Mouse (Mus musculus): ENCODE results near the gene Hmgb2.

The Hmgb2 gene

GRCm38 (mm10) chr8:57511316-57512118 is at the start of gene Hmgb2:
Gene Hmgb2 (plus strand): TSS chr8:57511907.
- DNase-seq, result peak; percentile 100

DNA sequence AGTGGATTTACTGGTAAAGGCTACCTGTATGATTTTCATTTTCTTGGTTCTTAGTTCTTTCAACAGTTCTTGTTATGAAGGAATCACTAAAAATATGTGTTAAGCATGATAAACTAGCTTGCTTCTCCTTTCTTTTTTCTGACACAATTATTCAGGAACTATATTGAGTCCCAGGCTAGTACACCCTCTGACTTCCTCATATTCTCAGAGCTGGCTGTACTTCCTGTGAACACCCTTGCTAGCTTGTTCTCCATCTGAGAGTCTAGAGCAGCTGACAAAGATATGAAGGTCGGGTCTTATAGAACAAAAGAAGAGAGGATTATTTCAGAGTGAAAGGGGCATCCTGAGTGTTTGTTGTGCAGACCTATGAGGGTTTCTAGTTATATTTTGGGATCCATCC is 48.9 kb upstream of the Hmgb2 start:
- DNase-seq, result no peak

- no peak for DNase-seq
Measured at GRCm38 (mm10) chr8:57463757-57464156, 48.0 kb upstream of the Hmgb2 start.

GRCm38 (mm10) chr8:57468624-57469023 is 43.1 kb upstream of the Hmgb2 start:
- DNase-seq, result peak; percentile 99

GRCm38 (mm10) chr8:57470863-57471262 is 40.8 kb upstream of the Hmgb2 start:
- peak; percentile 59 for DNase-seq

DNA sequence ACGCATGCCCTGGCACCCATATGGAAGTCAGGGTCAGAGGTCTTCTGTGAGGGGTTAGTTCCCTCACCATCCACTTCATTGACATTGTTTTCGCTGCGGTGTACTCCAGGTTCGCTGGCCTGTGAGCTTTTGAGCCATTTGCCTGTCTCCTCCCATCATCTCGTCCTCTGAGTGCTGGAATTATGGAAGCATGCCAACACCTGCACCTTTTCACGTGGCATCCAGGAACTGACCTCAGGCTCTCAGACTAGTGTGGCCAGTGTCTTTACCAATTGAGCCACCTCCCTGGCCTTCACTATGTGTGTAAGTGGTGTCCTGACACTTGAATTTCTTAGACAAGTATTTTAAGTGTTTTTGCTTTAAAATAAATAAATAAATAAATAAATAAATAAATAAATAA is 38.0 kb upstream of the Hmgb2 start:
- DNase-seq, result peak; percentile 84

GRCm38 (mm10) chr8:57478406-57478805 is 33.3 kb upstream of the Hmgb2 start:
- DNase-seq, result no peak

DNA sequence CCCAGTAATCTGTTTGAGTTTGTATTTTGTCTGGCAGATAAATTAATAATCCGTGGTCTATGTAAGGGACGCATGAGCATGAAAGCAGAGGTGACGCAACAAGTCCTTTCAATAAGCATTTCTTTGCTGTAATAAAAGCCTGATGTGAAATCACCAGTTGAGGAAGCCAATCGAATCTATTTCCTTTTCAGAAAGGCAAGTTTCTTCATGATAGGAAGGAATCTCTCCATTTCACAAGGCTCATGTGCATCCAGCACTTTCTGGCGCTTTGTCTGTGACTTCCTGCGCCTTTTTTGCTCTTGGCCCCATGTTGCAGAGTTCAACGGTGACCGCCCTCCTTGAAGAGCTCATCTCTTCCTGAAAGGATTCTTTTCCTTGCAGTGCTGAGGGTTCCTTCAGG is 32.0 kb upstream of the Hmgb2 start:
- no peak for DNase-seq

- DNase-seq, result no peak
Measured at GRCm38 (mm10) chr8:57480606-57481005, 31.1 kb upstream of the Hmgb2 start.

GRCm38 (mm10) chr8:57486491-57487440 is 24.9 kb upstream of the Hmgb2 start:
- peak; percentile 97 for DNase-seq

GRCm38 (mm10) chr8:57487441-57488155 is 24.1 kb upstream of the Hmgb2 start, which contains the start of gene Sap30:
Gene Sap30 (minus strand): TSS chr8:57487860.
- peak; percentile 100 for DNase-seq

GRCm38 (mm10) chr8:57488312-57488765 is 23.4 kb upstream of the Hmgb2 start:
- DNase-seq, result peak; percentile 97

DNA sequence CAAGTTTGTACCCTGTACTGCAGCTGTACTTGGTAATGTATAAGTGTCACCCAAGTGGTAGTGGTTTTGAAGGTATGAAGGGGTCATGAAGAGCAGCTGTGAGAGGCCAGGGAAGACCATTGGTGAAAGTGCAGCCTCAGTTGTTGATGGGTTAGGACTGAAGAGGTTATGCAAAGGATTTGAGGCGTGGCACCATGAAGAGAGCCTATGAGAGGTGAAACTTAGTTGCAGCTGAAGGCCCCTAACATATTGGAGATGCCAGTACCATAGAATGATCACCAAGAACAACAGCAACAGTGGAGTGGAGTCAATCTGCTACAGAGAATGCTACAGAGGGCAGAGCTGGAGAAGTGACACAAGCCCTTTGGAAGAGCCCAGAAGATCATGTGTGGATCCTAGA is 22.3 kb upstream of the Hmgb2 start:
- DNase-seq, result no peak

GRCm38 (mm10) chr8:57489896-57490295 is 21.8 kb upstream of the Hmgb2 start:
- DNase-seq, result no peak

- DNase-seq, result no peak
Measured at GRCm38 (mm10) chr8:57491873-57492272, 19.8 kb upstream of the Hmgb2 start.

- no peak for DNase-seq
Measured at GRCm38 (mm10) chr8:57498494-57498846, 13.2 kb upstream of the Hmgb2 start.

DNA sequence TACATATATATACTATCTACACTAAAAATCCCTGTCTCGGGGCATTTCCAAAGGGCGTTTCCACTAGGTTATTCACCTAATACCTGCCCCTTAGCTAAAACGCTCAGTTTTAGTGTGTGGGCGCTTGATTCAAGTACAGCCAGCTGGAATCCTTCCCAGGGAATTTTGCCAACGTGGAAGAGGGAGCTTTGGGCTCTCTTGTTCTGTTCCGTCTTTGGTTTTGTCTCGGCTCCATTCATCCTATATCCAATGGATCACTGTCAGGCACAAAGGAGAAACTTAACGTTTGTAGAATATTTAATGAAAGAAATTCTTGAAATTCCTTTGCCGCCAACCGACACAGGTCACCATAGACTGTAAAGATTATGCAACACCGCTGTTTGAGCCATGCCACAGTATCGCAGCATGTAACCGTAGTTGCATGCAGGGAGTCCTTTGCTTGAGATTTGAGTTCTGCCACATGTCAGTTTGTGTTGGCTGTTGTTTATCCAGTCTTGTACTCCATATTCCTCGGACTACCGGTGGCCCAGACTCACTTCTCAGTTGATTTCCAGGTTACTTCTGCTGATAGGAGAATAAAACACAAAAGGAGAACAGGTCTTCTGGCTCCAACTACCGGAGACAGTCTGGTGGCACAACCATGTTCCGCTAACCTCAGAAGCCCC is 12.7 kb upstream of the Hmgb2 start:
- DNase-seq, result peak; percentile 92

DNA sequence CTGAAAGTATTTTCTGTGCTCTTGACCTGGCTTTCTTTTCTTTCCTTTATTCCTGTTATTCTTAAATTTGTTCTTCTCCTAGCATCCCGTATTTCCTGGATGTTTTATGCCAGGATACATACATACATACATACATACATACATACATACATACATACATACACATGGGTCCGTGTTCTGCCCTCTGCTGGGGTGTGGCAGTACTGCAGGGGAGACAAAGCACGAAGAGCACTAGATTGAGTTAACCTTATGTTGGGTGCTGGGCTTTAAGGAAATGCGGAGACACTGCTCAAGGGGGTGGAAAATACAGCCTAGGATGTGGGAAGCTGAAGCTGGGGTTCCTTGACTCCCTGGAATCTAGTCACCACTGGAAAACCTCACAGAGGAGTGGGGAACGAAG is 8.1 kb upstream of the Hmgb2 start:
- DNase-seq, result no peak

- DNase-seq, result peak; percentile 84
Measured at GRCm38 (mm10) chr8:57505500-57505899, 6.2 kb upstream of the Hmgb2 start.

- peak; percentile 78 for DNase-seq
Measured at GRCm38 (mm10) chr8:57507556-57508063, 4.1 kb upstream of the Hmgb2 start.

- no peak for DNase-seq
Measured at GRCm38 (mm10) chr8:57508657-57509056, 3.0 kb upstream of the Hmgb2 start.

- no peak for DNase-seq
Measured at GRCm38 (mm10) chr8:57510791-57511315, 854 bp upstream of the Hmgb2 start.
